Mouse (Mus musculus): ENCODE data around the gene Larp6. TPM values are rescaled to one million over a fixed set of nuclear protein-coding genes. Genes with fewer than 3 reads are reported as not detected.

Gene Larp6
- polyA plus RNA-seq, 1 experiment from 2014 or later = 2.3 TPM

DNA sequence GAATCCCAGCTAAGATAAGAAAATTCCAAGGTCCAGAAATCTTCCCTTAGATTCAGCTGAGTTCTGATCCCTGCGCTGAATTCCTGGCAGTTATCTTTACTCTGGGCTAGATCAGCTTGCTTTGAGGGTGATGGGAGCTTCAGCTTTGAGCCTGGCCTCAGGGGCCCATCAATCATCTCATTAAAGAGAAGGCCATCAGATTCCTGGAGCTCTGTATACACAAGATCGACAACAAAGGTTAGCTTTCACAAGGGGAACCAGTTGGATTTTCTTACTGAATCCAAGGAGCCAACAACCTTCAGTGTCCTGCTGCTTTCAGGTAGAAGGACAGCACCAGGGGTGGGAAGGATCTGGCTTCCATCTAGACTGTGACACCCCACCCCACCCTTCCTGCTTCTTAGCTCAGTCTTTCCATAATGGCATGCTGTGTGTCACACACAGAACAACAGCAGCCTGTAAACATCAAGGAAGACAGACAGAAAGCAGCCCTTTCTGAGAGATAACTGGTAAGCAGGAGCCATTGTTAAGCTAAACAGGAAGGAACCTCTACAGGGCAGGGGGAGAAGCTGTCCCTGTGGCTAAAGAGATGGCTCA is 74.8 kb downstream of the Larp6 start:
- Histone ChIP-seq H3K4me1 (ENCODE audit: control insufficient read depth, insufficient read depth, low read length) (no peaks in the 10 kb centered on the region; the same call in 1 of the 2 replicates), H3K4me2 (replicated peaks; ENCODE audit: low read depth, low read length) (no peak overlapping the region), H3K9ac (ENCODE audit: low read depth, low read length) (no peak overlapping the region), H3K27me3 (ENCODE audit: control insufficient read depth, insufficient read depth, low read length) (no peaks in the 10 kb centered on the region), H3K4me3 (ENCODE audit: low read length) (no peak overlapping the region), H3K27ac (ENCODE audit: low read depth, low read length) (no peak overlapping the region), H3K36me3 (ENCODE audit: control insufficient read depth, insufficient read depth, low read length) (no peaks in the 10 kb centered on the region), H3K9me3 (ENCODE audit: control insufficient read depth, low read length) (no peaks in the 10 kb centered on the region)
- ATAC-seq (ENCODE audit: low FRiP score, low TSS enrichment) = no peak
- 26% methylated on average over 2 of the region's 2 CpGs for WGBS

Other genes with a start within 250 kb of the Larp6 start
- 24.9 and 38.7 TPM in 2 replicates for gene Thsd4, start 190.9 kb upstream of the Larp6 start, polyA plus RNA-seq (2014; fragmentation: Nextera tagmentation; extraction: Ambion mirVana)
- 15.7 and 20.9 TPM in 2 replicates for gene Lrrc49, start 24.8 kb upstream of the Larp6 start, polyA plus RNA-seq (2014; fragmentation: Nextera tagmentation; extraction: Ambion mirVana)
- 13.7 and 15.2 TPM in 2 replicates for gene Uaca, start 81.6 kb downstream of the Larp6 start, polyA plus RNA-seq (2014; fragmentation: Nextera tagmentation; extraction: Ambion mirVana)